Mouse (Mus musculus): ENCODE data around the gene Zfp664. TPM values are rescaled to one million over a fixed set of nuclear protein-coding genes. Genes with fewer than 3 reads are reported as not detected.

Gene Zfp664
- total and polyA plus RNA-seq, 3 experiments = 32.0 to 45.7 (median 41.7) TPM

DNA sequence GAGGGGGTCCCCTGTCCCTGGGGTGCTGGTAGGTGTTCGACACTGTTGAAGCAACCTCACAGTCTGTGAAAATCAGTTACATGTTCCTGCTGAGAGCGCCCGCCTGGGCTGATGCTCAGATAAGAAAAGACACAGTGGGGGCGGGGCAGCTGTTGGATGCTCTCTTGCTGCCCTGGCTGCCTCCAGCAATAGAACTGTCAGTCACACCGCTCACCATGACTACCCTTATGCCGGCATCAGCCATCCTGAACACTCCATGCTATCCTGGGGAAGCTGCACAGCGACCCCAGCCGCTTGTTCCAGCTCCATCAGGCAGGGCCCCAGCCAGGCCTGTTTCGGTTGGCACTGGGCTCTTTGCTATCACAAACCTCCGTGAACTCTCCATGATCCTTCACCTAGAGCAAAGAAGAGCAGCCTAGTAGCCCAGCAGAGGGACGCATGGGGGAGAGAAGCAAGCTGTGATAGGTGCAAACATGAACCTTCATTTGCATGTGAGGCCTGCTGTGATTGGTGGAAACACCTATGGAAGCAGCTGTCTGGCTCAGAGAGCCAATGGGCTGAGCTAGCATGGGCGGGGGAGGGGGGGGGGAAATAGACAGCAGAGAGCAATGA, 80.8 kb downstream of the Zfp664 start:
- TF ChIP-seq POLR2AphosphoS5 (IDR thresholded peaks at IDR 0.05; ENCODE audit: insufficient replicate concordance, low read depth, low read length) (no peak), GATA1 (IDR thresholded peaks at IDR 0.05; ENCODE audit: borderline replicate concordance, low read length) (no peak), CTCF (IDR thresholded peaks at IDR 0.05; ENCODE audit: low read depth, low read length) (no peak), TAL1 (conservative IDR thresholded peaks at IDR 0.05; ENCODE audit: low read depth, low read length) (no peak), GATA2 (IDR thresholded peaks at IDR 0.05; ENCODE audit: borderline replicate concordance, low read depth, low read length) (no peak)
- no peaks in the 10 kb centered on the region for H3K36me3 ChIP-seq (replicated peaks)
- H3K9me3 ChIP-seq (replicated peaks) = peaks cover 61% of the 10 kb centered on the region
- DNase-seq (ENCODE audit: low spot score) (no peak), ATAC-seq (ENCODE audit: extremely low read depth, insufficient number of reproducible peaks, low FRiP score, poor library complexity, severe bottlenecking) (no peak)
- H3K27me3 ChIP-seq (ENCODE audit: insufficient read depth, low read length) = no peaks in the 10 kb centered on the region
- H3K4me1 ChIP-seq (ENCODE audit: insufficient read depth, low read depth, low read length) = no peaks in the 10 kb centered on the region
- H3K4me3 ChIP-seq (ENCODE audit: low read depth, low read length) = no peak overlapping the region

DNA sequence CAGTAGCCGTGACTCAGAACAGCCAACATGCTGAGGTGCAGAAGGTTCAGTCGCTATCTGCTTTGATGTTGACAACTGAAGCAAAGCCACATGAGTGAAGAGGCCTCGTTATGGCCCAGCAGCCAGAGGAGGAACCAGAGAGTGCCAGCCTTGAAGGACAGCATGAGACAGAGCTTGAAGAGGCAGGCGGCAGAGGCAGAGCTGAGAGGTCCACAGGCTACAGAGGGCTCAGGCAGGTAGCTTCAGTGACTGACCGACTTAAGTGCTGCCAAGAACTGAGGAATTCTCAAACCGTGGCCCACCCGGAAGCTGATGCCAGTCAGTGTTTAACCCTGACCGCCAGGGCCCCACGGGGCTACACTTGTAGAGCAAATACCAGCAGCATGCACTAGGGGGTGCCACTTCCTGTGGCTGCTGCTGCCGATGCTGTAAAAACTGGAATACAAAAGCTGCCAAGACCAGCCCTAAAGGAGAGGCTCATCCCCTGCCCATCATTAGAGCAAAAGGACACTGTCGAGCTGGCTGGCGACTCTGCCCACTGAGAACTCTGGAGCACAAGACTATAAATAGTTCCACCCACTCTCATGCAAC, 81.4 kb downstream of the Zfp664 start:
- TF ChIP-seq GATA2 (IDR thresholded peaks at IDR 0.05; ENCODE audit: borderline replicate concordance, low read depth, low read length) = no peak
- TF ChIP-seq CTCF (IDR thresholded peaks at IDR 0.05; ENCODE audit: low read depth, low read length) = no peak
- TF ChIP-seq POLR2AphosphoS5 (IDR thresholded peaks at IDR 0.05; ENCODE audit: insufficient replicate concordance, low read depth, low read length) = no peak
- no peak for TF ChIP-seq TAL1 (conservative IDR thresholded peaks at IDR 0.05; ENCODE audit: low read depth, low read length)
- TF ChIP-seq GATA1 (IDR thresholded peaks at IDR 0.05; ENCODE audit: borderline replicate concordance, low read length) = no peak
- H3K36me3 ChIP-seq (replicated peaks) = no peaks in the 10 kb centered on the region
- H3K9me3 ChIP-seq (replicated peaks) = peaks cover 58% of the 10 kb centered on the region
- ATAC-seq (ENCODE audit: extremely low read depth, insufficient number of reproducible peaks, low FRiP score, poor library complexity, severe bottlenecking) = no peak
- DNase-seq (ENCODE audit: low spot score) = no peak
- H3K4me3 ChIP-seq (ENCODE audit: low read depth, low read length) = no peak overlapping the region
- H3K27me3 ChIP-seq (ENCODE audit: insufficient read depth, low read length) = no peaks in the 10 kb centered on the region
- no peaks in the 10 kb centered on the region for H3K4me1 ChIP-seq (ENCODE audit: insufficient read depth, low read depth, low read length)

- no peak for DNase-seq (ENCODE audit: low spot score)
- Histone ChIP-seq H3K4me3 (ENCODE audit: low read depth, low read length) (no peak overlapping the region), H3K9me3 (replicated peaks) (peaks cover 56% of the 10 kb centered on the region), H3K36me3 (replicated peaks) (no peaks in the 10 kb centered on the region), H3K4me1 (ENCODE audit: insufficient read depth, low read depth, low read length) (no peaks in the 10 kb centered on the region), H3K27me3 (ENCODE audit: insufficient read depth, low read length) (no peaks in the 10 kb centered on the region)
- no peak for ATAC-seq (ENCODE audit: extremely low read depth, insufficient number of reproducible peaks, low FRiP score, poor library complexity, severe bottlenecking)
- TF ChIP-seq GATA1 (IDR thresholded peaks at IDR 0.05; ENCODE audit: borderline replicate concordance, low read length) (no peak), GATA2 (IDR thresholded peaks at IDR 0.05; ENCODE audit: borderline replicate concordance, low read depth, low read length) (no peak), POLR2AphosphoS5 (IDR thresholded peaks at IDR 0.05; ENCODE audit: insufficient replicate concordance, low read depth, low read length) (no peak), CTCF (IDR thresholded peaks at IDR 0.05; ENCODE audit: low read depth, low read length) (no peak), TAL1 (conservative IDR thresholded peaks at IDR 0.05; ENCODE audit: low read depth, low read length) (no peak)
Observed at GRCm38 (mm10) chr5:124944384-124944783, 81.9 kb downstream of the Zfp664 start.

GRCm38 (mm10) chr5:124945046-124945445, 82.6 kb downstream of the Zfp664 start:
- Histone ChIP-seq H3K36me3 (replicated peaks) (no peaks in the 10 kb centered on the region), H3K9me3 (replicated peaks) (peaks cover 57% of the 10 kb centered on the region), H3K4me3 (ENCODE audit: low read depth, low read length) (no peak overlapping the region), H3K27me3 (ENCODE audit: insufficient read depth, low read length) (no peaks in the 10 kb centered on the region), H3K4me1 (ENCODE audit: insufficient read depth, low read depth, low read length) (no peaks in the 10 kb centered on the region)
- ATAC-seq (ENCODE audit: extremely low read depth, insufficient number of reproducible peaks, low FRiP score, poor library complexity, severe bottlenecking) (no peak), DNase-seq (ENCODE audit: low spot score) (no peak)
- TF ChIP-seq GATA1 (IDR thresholded peaks at IDR 0.05; ENCODE audit: borderline replicate concordance, low read length) (no peak), GATA2 (IDR thresholded peaks at IDR 0.05; ENCODE audit: borderline replicate concordance, low read depth, low read length) (no peak), CTCF (IDR thresholded peaks at IDR 0.05; ENCODE audit: low read depth, low read length) (no peak), TAL1 (conservative IDR thresholded peaks at IDR 0.05; ENCODE audit: low read depth, low read length) (no peak), POLR2AphosphoS5 (IDR thresholded peaks at IDR 0.05; ENCODE audit: insufficient replicate concordance, low read depth, low read length) (no peak)

DNA sequence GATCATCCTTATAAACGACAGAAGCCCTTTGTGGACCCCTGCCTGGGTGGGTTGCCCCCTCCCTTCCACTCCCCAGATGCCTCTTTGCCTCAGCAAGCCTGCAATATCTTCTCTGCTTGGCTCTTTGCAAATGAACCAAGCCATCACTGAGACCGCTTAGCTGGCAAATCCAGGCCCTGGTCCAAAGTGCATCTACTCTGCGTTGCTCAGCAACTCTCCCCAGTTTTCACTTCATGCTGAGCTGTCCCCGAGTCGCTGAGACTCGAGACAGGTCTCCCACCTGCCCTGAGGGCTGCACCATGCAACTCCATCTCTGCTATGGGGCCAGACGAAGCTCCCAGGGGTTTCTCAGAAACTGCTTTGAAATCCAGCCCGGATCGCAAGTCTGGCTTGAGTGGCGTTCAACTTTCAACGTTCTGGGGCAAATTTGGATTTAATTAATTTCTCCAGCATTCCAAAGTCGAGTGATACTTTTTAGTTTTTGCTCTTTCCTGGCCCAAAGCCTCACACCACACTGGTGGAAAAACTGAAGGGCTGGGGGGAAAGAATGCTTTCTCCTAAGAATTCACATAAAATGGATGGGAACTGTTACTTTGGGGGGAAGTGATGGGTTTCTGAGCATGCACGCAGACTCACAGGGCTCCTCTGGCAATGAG, 88.3 kb downstream of the Zfp664 start:
- DNase-seq (ENCODE audit: low spot score) (no peak), ATAC-seq (ENCODE audit: extremely low read depth, insufficient number of reproducible peaks, low FRiP score, poor library complexity, severe bottlenecking) (no peak)
- Histone ChIP-seq H3K27me3 (ENCODE audit: insufficient read depth, low read length) (no peaks in the 10 kb centered on the region), H3K4me1 (ENCODE audit: insufficient read depth, low read depth, low read length) (no peaks in the 10 kb centered on the region), H3K9me3 (replicated peaks) (peaks cover 53% of the 10 kb centered on the region), H3K36me3 (replicated peaks) (no peaks in the 10 kb centered on the region), H3K4me3 (ENCODE audit: low read depth, low read length) (no peak overlapping the region)
- TF ChIP-seq TAL1 (conservative IDR thresholded peaks at IDR 0.05; ENCODE audit: low read depth, low read length) (no peak), POLR2AphosphoS5 (IDR thresholded peaks at IDR 0.05; ENCODE audit: insufficient replicate concordance, low read depth, low read length) (no peak), GATA2 (IDR thresholded peaks at IDR 0.05; ENCODE audit: borderline replicate concordance, low read depth, low read length) (no peak), CTCF (IDR thresholded peaks at IDR 0.05; ENCODE audit: low read depth, low read length) (no peak), GATA1 (IDR thresholded peaks at IDR 0.05; ENCODE audit: borderline replicate concordance, low read length) (no peak)

DNA sequence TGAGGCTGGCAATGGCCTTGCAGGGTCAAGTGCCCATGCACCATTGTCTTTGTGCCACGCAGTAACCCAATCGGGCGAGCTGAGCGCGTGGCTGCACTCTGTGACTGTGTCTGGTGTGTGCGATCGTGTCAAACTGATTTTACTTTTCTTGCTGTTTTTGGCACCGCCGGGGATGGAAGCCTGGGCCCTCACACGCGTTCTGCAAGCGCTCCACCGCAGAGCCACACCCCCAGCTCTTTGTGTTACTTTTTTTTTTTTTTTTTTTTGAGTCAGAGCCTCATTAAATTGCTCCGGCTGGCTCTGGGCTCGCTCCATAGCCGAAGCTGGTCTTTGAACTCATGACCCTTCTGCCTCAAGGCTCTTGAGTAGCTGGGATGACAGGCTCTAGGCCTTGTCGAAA, 88.8 kb downstream of the Zfp664 start:
- H3K27me3 ChIP-seq (ENCODE audit: insufficient read depth, low read length) = no peaks in the 10 kb centered on the region
- H3K9me3 ChIP-seq (replicated peaks) = peaks cover 52% of the 10 kb centered on the region
- ATAC-seq (ENCODE audit: extremely low read depth, insufficient number of reproducible peaks, low FRiP score, poor library complexity, severe bottlenecking) (no peak), DNase-seq (ENCODE audit: low spot score) (no peak)
- H3K4me3 ChIP-seq (ENCODE audit: low read depth, low read length) = no peak overlapping the region
- TF ChIP-seq GATA1 (IDR thresholded peaks at IDR 0.05; ENCODE audit: borderline replicate concordance, low read length) = no peak
- no peak for TF ChIP-seq GATA2 (IDR thresholded peaks at IDR 0.05; ENCODE audit: borderline replicate concordance, low read depth, low read length)
- TF ChIP-seq CTCF (IDR thresholded peaks at IDR 0.05; ENCODE audit: low read depth, low read length) = no peak
- TF ChIP-seq POLR2AphosphoS5 (IDR thresholded peaks at IDR 0.05; ENCODE audit: insufficient replicate concordance, low read depth, low read length) = no peak
- TF ChIP-seq TAL1 (conservative IDR thresholded peaks at IDR 0.05; ENCODE audit: low read depth, low read length) = no peak
- H3K4me1 ChIP-seq (ENCODE audit: insufficient read depth, low read depth, low read length) = no peaks in the 10 kb centered on the region
- H3K36me3 ChIP-seq (replicated peaks) = no peaks in the 10 kb centered on the region

Other genes with a start within 250 kb of the Zfp664 start
- 22.2 and 23.9 TPM in 2 replicates for gene Atp6v0a2, start 234.1 kb upstream of the Zfp664 start, total RNA-seq (2014; fragmentation: Nextera tagmentation)
- gene Atp6v0a2, start 234.1 kb upstream of the Zfp664 start, total RNA-seq (2017) = 21.1 and 22.2 TPM in 2 replicates
- gene Atp6v0a2, start 234.1 kb upstream of the Zfp664 start, polyA plus RNA-seq (2012) = 7.5 and 7.8 TPM in 2 replicates
- not detected in 2 replicates for gene Dnah10, start 137.6 kb upstream of the Zfp664 start, total RNA-seq (2014; fragmentation: Nextera tagmentation)
- 0.22 and 0.29 TPM in 2 replicates for gene Dnah10, start 137.6 kb upstream of the Zfp664 start, total RNA-seq (2017)
- not detected in 2 replicates for gene Dnah10, start 137.6 kb upstream of the Zfp664 start, polyA plus RNA-seq (2012)
- gene Ccdc92, start 267 bp upstream of the Zfp664 start, total RNA-seq (2014; fragmentation: Nextera tagmentation) = 1.1 TPM in 1 of 2 replicates, not detected in the other
- gene Ccdc92, start 267 bp upstream of the Zfp664 start, total RNA-seq (2017) = 0.93 and 1.5 TPM in 2 replicates
- 1.2 and 1.5 TPM in 2 replicates for gene Ccdc92, start 267 bp upstream of the Zfp664 start, polyA plus RNA-seq (2012)
- not detected in 2 replicates for gene Rflna, start 140.5 kb downstream of the Zfp664 start, total RNA-seq (2014; fragmentation: Nextera tagmentation)
- gene Rflna, start 140.5 kb downstream of the Zfp664 start, total RNA-seq (2017) = not detected in 2 replicates
- not detected in 2 replicates for gene Rflna, start 140.5 kb downstream of the Zfp664 start, polyA plus RNA-seq (2012)